In the genomic region with DNA sequence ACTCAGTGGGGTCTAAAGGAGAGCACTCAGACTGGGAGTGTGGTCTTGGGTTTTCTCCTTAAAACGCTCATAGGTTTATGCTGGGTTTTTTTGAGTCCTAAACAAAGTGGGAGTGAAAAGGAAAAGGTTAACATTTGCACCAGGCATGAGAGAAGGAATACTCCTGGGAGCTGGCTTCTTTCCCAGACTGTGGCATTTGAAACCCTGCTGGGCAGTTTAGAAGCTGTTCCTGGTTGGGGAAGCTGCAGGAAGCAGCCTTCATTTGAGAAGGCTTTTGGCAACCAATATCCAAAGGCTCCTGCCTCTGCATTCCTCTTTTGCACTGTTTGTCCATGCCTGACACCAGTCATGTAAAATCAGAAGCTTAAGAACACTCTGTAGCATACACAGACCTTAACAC, we compare ENCODE assay signal across 11 mouse cellular contexts.
A peak's percentile ranks its signal among the peaks of the same experiment; 100 is the strongest.
DNase-seq lines count a peak whose midpoint lies in the region; ATAC-seq and TF ChIP-seq lines count a peak whose summit lies in the region.
"Had no signal": no experiment of that assay in that cellular context is flagged by ENCODE, and none has a peak within 500 bp of the region (broad histone marks: within the 10 kb centered on the region; RNA-seq: fewer than 3 reads in every experiment).

No protein-coding gene starts in this region.

- no peaks in the 10 kb centered on the region for H3K9me3 ChIP-seq in forebrain, postnatal 0 days (ENCODE audit: low read length)
- H3K9me3 ChIP-seq in forebrain, embryonic 16.5 days (ENCODE audit: control insufficient read depth, low read length) = no peaks in the 10 kb centered on the region
- H3K9me3 ChIP-seq in midbrain, embryonic 14.5 days (ENCODE audit: control insufficient read depth, low read length) = no peaks in the 10 kb centered on the region
- 0 out of 2 replicates have a peak, but pooled peaks cover 2% of the 10 kb centered on the region for H3K9me3 ChIP-seq in midbrain, embryonic 13.5 days
- no peaks in the 10 kb centered on the region for H3K9me3 ChIP-seq in kidney, embryonic 14.5 days (ENCODE audit: control insufficient read depth, low read length)
- H3K9me3 ChIP-seq: heart, embryonic 15.5 days had no signal

- H3K9ac ChIP-seq in forebrain, postnatal 0 days = no peak overlapping the region
- H3K9ac ChIP-seq in forebrain, embryonic 16.5 days (replicated peaks; ENCODE audit: low read depth, low read length) = no peak overlapping the region
- no peak overlapping the region for H3K9ac ChIP-seq in midbrain, embryonic 14.5 days (replicated peaks; ENCODE audit: low read length)
- H3K9ac ChIP-seq in midbrain, embryonic 13.5 days (replicated peaks) = no peak overlapping the region
- H3K9ac ChIP-seq in kidney, embryonic 14.5 days (ENCODE audit: low read depth, low read length) = no peak overlapping the region
- H3K9ac ChIP-seq: heart, embryonic 15.5 days had no signal

- WGBS in forebrain, postnatal 0 days = 54% methylated on average over 1 of the region's 1 CpGs
- 62% methylated on average over 1 of the region's 1 CpGs for WGBS in forebrain, embryonic 16.5 days
- WGBS in midbrain, embryonic 14.5 days = 55% methylated on average over 1 of the region's 1 CpGs
- 78% methylated on average over 1 of the region's 1 CpGs for WGBS in midbrain, embryonic 13.5 days
- 39% methylated on average over 1 of the region's 1 CpGs for WGBS in kidney, embryonic 14.5 days

- no peak overlapping the region for H3K27ac ChIP-seq in forebrain, postnatal 0 days (ENCODE audit: low read depth, low read length)
- no peak overlapping the region for H3K27ac ChIP-seq in forebrain, embryonic 16.5 days (ENCODE audit: low read length)
- no peak overlapping the region for H3K27ac ChIP-seq in midbrain, embryonic 14.5 days (replicated peaks; ENCODE audit: low read depth, low read length)
- no peak overlapping the region for H3K27ac ChIP-seq in midbrain, embryonic 13.5 days
- no peak overlapping the region for H3K27ac ChIP-seq in kidney, embryonic 14.5 days (ENCODE audit: low read depth, low read length)
- H3K27ac ChIP-seq: heart, embryonic 15.5 days had no signal

- no peak overlapping the region for H3K4me2 ChIP-seq in forebrain, postnatal 0 days (ENCODE audit: low read depth)
- no peak overlapping the region for H3K4me2 ChIP-seq in forebrain, embryonic 16.5 days (ENCODE audit: low read length)
- H3K4me2 ChIP-seq in midbrain, embryonic 14.5 days (ENCODE audit: low read length) = no peak overlapping the region
- H3K4me2 ChIP-seq in midbrain, embryonic 13.5 days (replicated peaks) = no peak overlapping the region
- H3K4me2 ChIP-seq in kidney, embryonic 14.5 days (replicated peaks; ENCODE audit: low read depth, low read length) = no peak overlapping the region
- H3K4me2 ChIP-seq: heart, embryonic 15.5 days had no signal

- no peak for TF ChIP-seq CTCF in forebrain, postnatal 0 days (IDR thresholded peaks at IDR 0.05; ENCODE audit: low read depth)

- H3K27me3 ChIP-seq in forebrain, postnatal 0 days (ENCODE audit: insufficient read depth, low read length) = no peaks in the 10 kb centered on the region
- H3K27me3 ChIP-seq in forebrain, embryonic 16.5 days (replicated peaks; ENCODE audit: control insufficient read depth, insufficient read depth, low read length) = no peaks in the 10 kb centered on the region
- no peaks in the 10 kb centered on the region for H3K27me3 ChIP-seq in midbrain, embryonic 14.5 days (ENCODE audit: control insufficient read depth, insufficient read depth, low read length)
- H3K27me3 ChIP-seq in midbrain, embryonic 13.5 days = no peaks in the 10 kb centered on the region
- no peaks in the 10 kb centered on the region for H3K27me3 ChIP-seq in kidney, embryonic 14.5 days (ENCODE audit: control insufficient read depth, insufficient read depth, low read length)
- H3K27me3 ChIP-seq: heart, embryonic 15.5 days had no signal

- peak; percentile 1 for DNase-seq in forebrain, postnatal 0 days
- peak; percentile 1 for DNase-seq in midbrain, embryonic 14.5 days
- DNase-seq in gastrocnemius, postnatal 25 days = peak; percentile 42
- peak; percentile 40 for DNase-seq in telencephalon, adult 2 months (ENCODE audit: low read depth, low spot score)
- DNase-seq in cerebellum, postnatal 4 days (ENCODE audit: low spot score in 2 of 2) = no peak
- DNase-seq: cerebellum, adult 18-20 months; kidney, adult 8-10 months had no signal

- H3K36me3 ChIP-seq in forebrain, postnatal 0 days (ENCODE audit: insufficient read depth) = no peaks in the 10 kb centered on the region
- H3K36me3 ChIP-seq in forebrain, embryonic 16.5 days (ENCODE audit: control insufficient read depth, insufficient read depth) = no peaks in the 10 kb centered on the region
- H3K36me3 ChIP-seq in midbrain, embryonic 14.5 days (ENCODE audit: control insufficient read depth, insufficient read depth, low read length) = no peaks in the 10 kb centered on the region
- no peaks in the 10 kb centered on the region for H3K36me3 ChIP-seq in midbrain, embryonic 13.5 days
- H3K36me3 ChIP-seq in kidney, embryonic 14.5 days (ENCODE audit: control insufficient read depth, insufficient read depth, low read length) = no peaks in the 10 kb centered on the region
- H3K36me3 ChIP-seq: heart, embryonic 15.5 days had no signal

- no peaks in the 10 kb centered on the region for H3K4me1 ChIP-seq in forebrain, postnatal 0 days (ENCODE audit: insufficient read depth)
- no peaks in the 10 kb centered on the region for H3K4me1 ChIP-seq in forebrain, embryonic 16.5 days (replicated peaks; ENCODE audit: control insufficient read depth, insufficient read depth, low read length)
- H3K4me1 ChIP-seq in midbrain, embryonic 14.5 days (ENCODE audit: control insufficient read depth, insufficient read depth, low read length) = no peaks in the 10 kb centered on the region
- H3K4me1 ChIP-seq in midbrain, embryonic 13.5 days (replicated peaks) = no peaks in the 10 kb centered on the region
- H3K4me1 ChIP-seq in kidney, embryonic 14.5 days (ENCODE audit: control insufficient read depth, insufficient read depth, low read length) = no peaks in the 10 kb centered on the region
- H3K4me1 ChIP-seq: heart, embryonic 15.5 days had no signal

- H3K4me3 ChIP-seq in forebrain, postnatal 0 days (ENCODE audit: low read depth, low read length) = no peak overlapping the region
- no peak overlapping the region for H3K4me3 ChIP-seq in forebrain, embryonic 16.5 days (replicated peaks; ENCODE audit: low read length)
- H3K4me3 ChIP-seq in midbrain, embryonic 14.5 days (replicated peaks; ENCODE audit: low read depth, low read length) = no peak overlapping the region
- no peak overlapping the region for H3K4me3 ChIP-seq in midbrain, embryonic 13.5 days (replicated peaks)
- H3K4me3 ChIP-seq in kidney, embryonic 14.5 days (ENCODE audit: low read length) = no peak overlapping the region
- H3K4me3 ChIP-seq: heart, embryonic 15.5 days had no signal

- ATAC-seq in forebrain, postnatal 0 days = no peak
- no peak for ATAC-seq in forebrain, embryonic 16.5 days
- ATAC-seq in midbrain, embryonic 14.5 days (ENCODE audit: low FRiP score, low TSS enrichment) = no peak
- ATAC-seq in midbrain, embryonic 13.5 days = no peak
- no peak for ATAC-seq in kidney, embryonic 14.5 days (ENCODE audit: low FRiP score, low TSS enrichment)

Comparison
In these comparisons a context has a peak if more than half of its experiments do, and no peak if none do; other contexts are left out.
1. DNase-seq: peak in forebrain, postnatal 0 days (single experiment), midbrain, embryonic 14.5 days (single experiment), gastrocnemius, postnatal 25 days (single experiment) and telencephalon, adult 2 months (single experiment); none in cerebellum, postnatal 4 days (0 of 2).